11 mouse cellular contexts compared by ENCODE assay signal in genomic region chr12:105529545-105529944, GRCm38 (mm10). TPM values are rescaled to one million over a fixed set of nuclear protein-coding genes. Genes with fewer than 3 reads are reported as not detected.
DNase-seq lines count a peak whose midpoint lies in the region; TF ChIP-seq lines count a peak whose summit lies in the region.
"Had no signal": no experiment of that assay in that cellular context is flagged by ENCODE, and none has a peak within 500 bp of the region (broad histone marks: within the 10 kb centered on the region; RNA-seq: fewer than 3 reads in every experiment).

No protein-coding gene starts in this region.

- DNase-seq in layer of hippocampus, adult 2 months (ENCODE audit: low spot score in 2 of 2): no peak
- no peak for DNase-seq in layer of hippocampus, postnatal 36 days
- peak; percentile 74 for DNase-seq in cerebellum, postnatal 14 days
- peak; percentile 71 for DNase-seq in kidney, postnatal 14 days
- peak; percentile 67 to 85 for DNase-seq in lung, postnatal 4 days
- DNase-seq in right cerebral cortex, postnatal 4 days: no peak
- DNase-seq in spleen, postnatal 36 days (ENCODE audit: low spot score in 2 of 2): no peak

- TF ChIP-seq CTCF in layer of hippocampus, adult 2 months (conservative IDR thresholded peaks at IDR 0.05): no peak

- no peak overlapping the region for H3K4me3 ChIP-seq in layer of hippocampus, adult 2 months
- H3K4me3 ChIP-seq: embryonic facial prominence, embryonic 13.5 days; forebrain, embryonic 15.5 days; hindbrain, embryonic 15.5 days had no signal

- H3K27ac ChIP-seq in layer of hippocampus, adult 2 months: 0 out of 2 replicates have a peak overlapping the region, but pooled peaks have one; percentile 14
- H3K27ac ChIP-seq: embryonic facial prominence, embryonic 13.5 days; forebrain, embryonic 15.5 days; hindbrain, embryonic 15.5 days; macrophage had no signal

RNA-seq across cellular contexts. Expression of gene Bdkrb2, which starts 33.5 kb away (rescaled TPM):
- under 1 TPM; 0.28 to 0.69 TPM for total RNA-seq in layer of hippocampus, adult 2 months (2021)
- under 1 TPM; 0.20 to 0.35 TPM for total RNA-seq in layer of hippocampus, postnatal 36 days (2021)

Comparison
In these comparisons a context has a peak if more than half of its experiments do, and no peak if none do; other contexts are left out.
1. DNase-seq: peak in cerebellum, postnatal 14 days (2 of 2), kidney, postnatal 14 days (single experiment) and lung, postnatal 4 days (2 of 2); none in layer of hippocampus, adult 2 months (0 of 2), layer of hippocampus, postnatal 36 days (0 of 2), right cerebral cortex, postnatal 4 days (single experiment) and spleen, postnatal 36 days (0 of 2).